Mouse (Mus musculus): ENCODE measurements at regions not wholly inside any gene's neighbourhood (a gene's known extent, or its start where the extent isn't known, plus 50 kb on each side); places are given as distances from the start of the nearest gene placed in this dataset.

DNA sequence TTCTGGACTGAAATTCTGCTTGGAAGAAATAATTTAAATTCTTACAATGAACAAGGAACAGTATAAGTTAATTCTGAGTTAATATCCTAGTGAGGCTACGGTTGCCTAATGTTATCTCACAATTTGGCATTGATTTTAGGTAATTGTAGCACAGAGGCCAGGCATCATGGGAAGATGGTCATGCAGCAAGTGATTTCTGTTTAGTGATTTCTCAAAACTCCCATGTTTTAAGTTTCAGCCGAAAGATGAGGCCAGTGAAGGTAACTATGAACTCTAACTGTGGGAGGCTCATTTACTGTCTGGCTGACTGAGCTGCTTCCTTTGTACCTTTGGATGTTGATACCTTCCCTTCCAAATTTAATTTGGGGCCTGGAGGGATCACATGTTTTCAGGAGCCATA lies 65.6 kb upstream of the Cwc22 start:
- no peak for DNase-seq (ENCODE audit: low read depth)

DNA sequence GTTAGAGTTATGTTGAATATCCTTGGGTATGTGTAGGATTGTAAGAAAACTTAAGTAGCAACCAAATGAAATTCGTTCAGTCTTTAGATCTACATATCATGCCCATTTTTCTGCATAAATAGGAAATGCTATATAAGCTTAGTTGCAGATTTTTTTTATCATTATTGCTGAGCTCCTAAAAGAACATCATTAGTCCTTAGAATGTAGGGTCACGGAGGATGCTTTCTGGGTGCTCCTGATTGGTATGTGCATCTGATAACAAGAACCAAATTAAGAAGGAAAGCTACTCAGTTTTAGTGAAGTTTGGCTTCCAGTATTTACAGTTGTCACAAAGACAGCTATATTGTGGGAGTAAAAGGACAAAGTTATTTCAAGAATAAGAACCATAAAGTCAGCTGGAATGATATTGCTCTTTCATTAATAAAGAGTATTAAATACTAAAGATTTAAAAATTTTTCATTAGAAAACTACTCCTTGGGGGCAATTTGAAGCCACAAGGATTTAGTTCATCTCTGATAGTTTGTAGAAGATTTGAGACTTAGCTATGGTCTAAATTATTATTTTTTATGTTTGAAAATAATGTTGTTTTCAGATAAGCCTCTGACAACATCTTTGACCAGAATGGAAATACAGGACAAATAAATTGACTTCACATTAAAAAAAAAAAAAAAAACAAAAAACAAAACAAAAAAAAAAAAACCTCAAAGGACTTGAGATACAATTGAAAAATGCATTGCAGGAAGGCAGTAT lies 65.1 kb upstream of the Cwc22 start:
- no peak for DNase-seq (ENCODE audit: low read depth)

DNA sequence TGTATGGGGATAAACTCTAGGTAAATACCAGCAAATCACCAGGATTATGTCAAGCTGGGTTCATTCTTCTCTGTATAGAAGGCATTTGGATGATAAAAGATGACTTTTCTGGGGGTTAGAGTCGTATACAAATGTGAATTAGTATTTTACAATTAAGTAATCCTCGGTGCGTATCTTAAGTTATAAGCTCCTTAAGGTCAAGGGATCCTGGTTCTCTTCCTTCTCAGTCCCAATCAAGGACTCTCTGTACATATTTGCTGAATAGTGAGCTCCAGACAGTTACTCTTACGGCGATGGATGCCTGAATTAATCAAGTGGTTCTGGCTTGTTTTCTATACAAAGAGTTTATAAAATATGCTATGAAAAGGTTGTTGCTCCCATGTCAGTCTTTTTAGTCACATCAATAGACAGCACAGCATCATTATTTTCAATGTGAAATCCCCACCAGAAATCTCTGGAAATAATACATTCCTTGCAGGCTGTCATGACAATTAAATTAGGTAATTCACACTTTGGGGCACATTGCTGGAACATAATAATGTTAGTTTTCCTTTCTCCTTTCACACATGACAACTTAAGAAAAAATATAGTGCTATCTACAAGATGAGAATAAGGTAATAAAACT lies 64.0 kb upstream of the Cwc22 start:
- DNase-seq (ENCODE audit: low read depth) = no peak

DNA sequence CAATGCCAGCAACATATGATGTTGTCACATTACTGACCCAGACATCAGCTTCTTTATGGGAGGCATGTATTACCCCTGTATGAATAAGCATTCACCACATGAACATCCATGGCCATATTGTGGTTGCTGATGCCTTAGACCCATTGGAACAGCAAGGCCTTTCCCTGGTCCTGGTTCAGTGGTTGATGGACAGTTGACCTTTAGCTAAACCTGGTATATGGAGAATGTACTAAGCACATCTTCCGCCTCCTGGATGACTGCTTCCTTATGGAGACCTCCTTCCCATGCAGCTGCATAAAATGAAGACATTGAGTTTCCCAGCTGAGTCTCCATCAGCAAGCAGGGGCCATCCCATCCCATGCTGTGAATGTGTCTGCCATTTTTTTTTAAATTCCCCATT lies 61.9 kb upstream of the Cwc22 start:
- no peak for DNase-seq (ENCODE audit: low read depth)

DNA sequence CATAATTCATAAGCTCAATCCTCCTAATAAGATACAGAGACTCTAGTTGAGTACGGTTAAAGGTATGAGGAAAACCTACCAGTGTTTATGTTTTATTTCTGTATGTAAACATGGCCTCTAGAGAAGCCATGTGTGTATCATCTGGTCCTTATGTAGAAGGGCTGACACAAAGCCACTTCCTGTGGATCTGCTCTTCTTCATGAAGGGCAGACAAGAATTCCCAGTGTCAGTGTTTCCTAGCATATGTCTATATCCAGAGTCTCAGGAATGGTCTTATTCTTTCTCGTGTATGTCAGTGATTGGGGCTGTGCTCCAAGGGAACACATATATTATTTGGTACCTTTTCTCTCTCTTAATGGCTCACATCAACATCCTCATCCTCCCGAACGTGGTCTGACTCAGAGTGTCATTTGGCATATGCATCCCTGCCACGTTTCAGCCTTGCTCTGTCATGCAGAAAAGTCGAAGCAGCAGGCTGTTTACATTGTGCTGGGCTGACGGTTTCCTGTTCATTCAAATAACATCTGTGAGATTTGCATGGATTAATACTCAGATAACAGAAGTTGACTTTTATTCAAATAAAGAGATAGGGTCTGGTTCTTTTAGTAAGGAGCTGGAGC lies 59.3 kb upstream of the Cwc22 start:
- no peak for DNase-seq (ENCODE audit: low read depth)

DNA sequence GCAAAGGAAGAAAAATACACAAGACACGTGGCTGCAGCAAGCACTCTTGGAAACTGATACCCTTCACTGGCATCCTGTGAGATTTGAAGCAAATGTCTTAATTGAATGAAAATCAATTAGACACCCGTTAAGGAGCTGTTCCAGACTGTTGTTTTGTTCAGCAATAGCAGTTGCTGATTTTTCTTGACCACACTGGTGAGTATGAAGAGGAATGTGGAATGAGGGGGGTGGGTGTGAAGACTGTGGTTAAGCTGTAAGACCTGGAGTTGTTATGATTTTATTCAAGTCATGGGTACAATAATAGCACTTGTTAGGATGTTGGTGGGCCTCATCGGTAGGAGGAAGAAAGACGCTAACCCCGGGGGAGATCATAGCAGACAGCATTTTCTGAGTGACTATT lies 58.3 kb upstream of the Cwc22 start:
- DNase-seq (ENCODE audit: low read depth) = no peak
